ENCODE assay signal across 1 mouse cellular context in the genomic region with DNA sequence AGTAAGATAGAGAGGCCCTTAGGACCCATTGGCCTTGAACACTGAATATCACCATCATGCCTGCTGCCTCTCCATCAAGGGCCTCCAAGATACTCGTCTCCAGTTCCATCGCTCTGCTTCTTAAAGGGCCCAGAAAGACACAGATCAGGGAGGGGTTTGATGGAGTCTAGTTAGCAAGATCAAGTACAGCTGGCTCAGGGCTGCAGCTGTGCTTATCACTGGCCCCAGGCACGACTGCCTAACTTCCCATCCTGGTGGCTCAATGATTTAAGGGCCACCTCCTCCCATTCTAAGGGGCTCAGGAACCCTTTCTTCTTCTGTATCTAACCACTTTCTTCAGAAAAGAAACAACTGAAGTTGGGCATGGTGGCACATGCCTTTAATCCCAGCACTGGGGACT.
TF ChIP-seq lines count a peak whose summit lies in the region.

No protein-coding gene starts in this region.

TF ChIP-seq in MEL, 35 proteins besides CTCF, POLR2A, EP300 and RAD21 (continued from another document):
- no peak for TF ChIP-seq ZMIZ1 (IDR thresholded peaks at IDR 0.05; ENCODE audit: low read depth, low read length)
